Mouse (Mus musculus): ENCODE measurements around the gene Gm27179.
"Not testable (repeated sequence)": the region's sequence is repeated elsewhere in the genome, so short reads cannot be mapped to it uniquely, and the experiment has no call there.

DNA sequence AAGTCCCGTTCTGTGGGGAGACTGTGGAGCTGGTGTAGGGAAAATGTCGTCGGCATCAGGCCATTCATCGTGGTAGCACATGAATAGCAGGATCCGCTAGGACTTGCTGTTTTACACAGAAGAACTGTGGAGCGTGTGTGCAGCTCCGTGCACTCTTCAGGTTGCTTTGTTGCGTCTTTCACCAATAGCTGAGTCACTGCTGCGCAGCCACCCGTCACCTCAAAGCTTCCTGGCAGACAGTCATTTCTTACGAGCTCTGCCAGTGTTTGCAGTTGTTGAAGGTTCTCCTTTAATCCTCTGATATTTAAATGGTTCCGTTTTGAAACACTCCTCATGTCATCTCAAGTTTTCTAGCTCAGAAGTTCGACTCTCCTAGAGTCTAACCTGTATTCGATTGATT, 45.2 kb upstream of the Gm27179 start:
- TF ChIP-seq MAFK (IDR thresholded peaks at IDR 0.05; ENCODE audit: insufficient read depth, low read depth, low read length); HCFC1 (IDR thresholded peaks at IDR 0.05; ENCODE audit: borderline replicate concordance, insufficient read depth, low read length): not testable (repeated sequence)

Measured in ES-E14 (cell line).